Mouse (Mus musculus): ENCODE results near the gene Scrn2. TPM values are rescaled to one million over a fixed set of nuclear protein-coding genes. Genes with fewer than 3 reads are reported as not detected.

Gene Scrn2
- polyA plus RNA-seq, 1 experiment from 2014 or later, result 16.7 TPM

- H3K4me3 ChIP-seq (ENCODE audit: low read depth, low read length), result peak overlapping the region; percentile 79
- no peaks in the 10 kb centered on the region for H3K36me3 ChIP-seq (ENCODE audit: control insufficient read depth, insufficient read depth, low read length)
- peaks cover 8% of the 10 kb centered on the region; the same call in 1 of the 2 replicates for H3K4me1 ChIP-seq (ENCODE audit: control insufficient read depth, insufficient read depth, low read length)
- H3K4me2 ChIP-seq (ENCODE audit: low read length), result peak overlapping the region; percentile 83
- peak overlapping the region; percentile 85 for H3K9ac ChIP-seq (ENCODE audit: low read depth, low read length)
- H3K27ac ChIP-seq (ENCODE audit: low read length), result 0 out of 2 replicates have a peak overlapping the region, but pooled peaks have one; percentile 82
- H3K27me3 ChIP-seq (ENCODE audit: control insufficient read depth, insufficient read depth, low read depth, low read length), result no peaks in the 10 kb centered on the region; the same call in 1 of the 2 replicates
- ATAC-seq, result no peak
- WGBS, result 18% methylated on average over 15 of the region's 15 CpGs
- no peaks in the 10 kb centered on the region for H3K9me3 ChIP-seq (replicated peaks; ENCODE audit: control insufficient read depth, low read length, poor library complexity, severe bottlenecking)
Observed at GRCm38 (mm10) chr11:97030426-97030825, 688 bp downstream of the Scrn2 start.

GRCm38 (mm10) chr11:97031977-97032376, 2.2 kb downstream of the Scrn2 start:
- Histone ChIP-seq H3K9me3 (replicated peaks; ENCODE audit: control insufficient read depth, low read length, poor library complexity, severe bottlenecking) (no peaks in the 10 kb centered on the region), H3K9ac (ENCODE audit: low read depth, low read length) (no peak overlapping the region), H3K27me3 (ENCODE audit: control insufficient read depth, insufficient read depth, low read depth, low read length) (no peaks in the 10 kb centered on the region), H3K4me3 (ENCODE audit: low read depth, low read length) (no peak overlapping the region), H3K4me1 (ENCODE audit: control insufficient read depth, insufficient read depth, low read length) (peaks cover 5% of the 10 kb centered on the region; the same call in 1 of the 2 replicates), H3K27ac (ENCODE audit: low read length) (no peak overlapping the region), H3K4me2 (ENCODE audit: low read length) (no peak overlapping the region), H3K36me3 (ENCODE audit: control insufficient read depth, insufficient read depth, low read length) (no peaks in the 10 kb centered on the region)
- ATAC-seq, result no peak
- WGBS, result 84% methylated on average over 12 of the region's 12 CpGs

- Histone ChIP-seq H3K36me3 (ENCODE audit: control insufficient read depth, insufficient read depth, low read length) (no peaks in the 10 kb centered on the region), H3K27ac (ENCODE audit: low read length) (no peak overlapping the region), H3K9ac (ENCODE audit: low read depth, low read length) (no peak overlapping the region), H3K27me3 (ENCODE audit: control insufficient read depth, insufficient read depth, low read depth, low read length) (no peaks in the 10 kb centered on the region), H3K4me2 (ENCODE audit: low read length) (no peak overlapping the region), H3K9me3 (replicated peaks; ENCODE audit: control insufficient read depth, low read length, poor library complexity, severe bottlenecking) (no peaks in the 10 kb centered on the region), H3K4me1 (ENCODE audit: control insufficient read depth, insufficient read depth, low read length) (peaks cover 5% of the 10 kb centered on the region; the same call in 1 of the 2 replicates), H3K4me3 (ENCODE audit: low read depth, low read length) (no peak overlapping the region)
- ATAC-seq, result no peak
- WGBS, result 94% methylated on average over 4 of the region's 4 CpGs
Observed at GRCm38 (mm10) chr11:97032499-97032898, 2.8 kb downstream of the Scrn2 start.

- Histone ChIP-seq H3K4me2 (ENCODE audit: low read length) (no peak overlapping the region), H3K27ac (ENCODE audit: low read length) (no peak overlapping the region), H3K36me3 (ENCODE audit: control insufficient read depth, insufficient read depth, low read length) (no peaks in the 10 kb centered on the region), H3K27me3 (ENCODE audit: control insufficient read depth, insufficient read depth, low read depth, low read length) (no peaks in the 10 kb centered on the region), H3K9me3 (replicated peaks; ENCODE audit: control insufficient read depth, low read length, poor library complexity, severe bottlenecking) (no peaks in the 10 kb centered on the region), H3K4me3 (ENCODE audit: low read depth, low read length) (no peak overlapping the region), H3K4me1 (ENCODE audit: control insufficient read depth, insufficient read depth, low read length) (peaks cover 5% of the 10 kb centered on the region; the same call in 1 of the 2 replicates), H3K9ac (ENCODE audit: low read depth, low read length) (no peak overlapping the region)
- 90% methylated on average over 4 of the region's 4 CpGs for WGBS
- ATAC-seq, result no peak
Observed at GRCm38 (mm10) chr11:97033781-97034180, 4.0 kb downstream of the Scrn2 start.

- no peak overlapping the region for H3K27ac ChIP-seq (ENCODE audit: low read length)
- no peak overlapping the region for H3K4me3 ChIP-seq (ENCODE audit: low read depth, low read length)
- no peaks in the 10 kb centered on the region for H3K27me3 ChIP-seq (ENCODE audit: control insufficient read depth, insufficient read depth, low read depth, low read length)
- H3K4me2 ChIP-seq (ENCODE audit: low read length), result no peak overlapping the region
- H3K9me3 ChIP-seq (replicated peaks; ENCODE audit: control insufficient read depth, low read length, poor library complexity, severe bottlenecking), result no peaks in the 10 kb centered on the region
- no peaks in the 10 kb centered on the region for H3K36me3 ChIP-seq (ENCODE audit: control insufficient read depth, insufficient read depth, low read length)
- ATAC-seq, result no peak
- no peak overlapping the region for H3K9ac ChIP-seq (ENCODE audit: low read depth, low read length)
- peaks cover 7% of the 10 kb centered on the region for H3K4me1 ChIP-seq (ENCODE audit: control insufficient read depth, insufficient read depth, low read length)
- WGBS, result 91% methylated on average over 5 of the region's 5 CpGs
Observed at GRCm38 (mm10) chr11:97036141-97036540, 6.4 kb downstream of the Scrn2 start.

- WGBS, result 66% methylated on average over 7 of the region's 7 CpGs
- no peak overlapping the region for H3K9ac ChIP-seq (ENCODE audit: low read depth, low read length)
- H3K36me3 ChIP-seq (ENCODE audit: control insufficient read depth, insufficient read depth, low read length), result no peaks in the 10 kb centered on the region
- peaks cover 17% of the 10 kb centered on the region for H3K4me1 ChIP-seq (ENCODE audit: control insufficient read depth, insufficient read depth, low read length)
- no peak for ATAC-seq
- no peak overlapping the region for H3K4me3 ChIP-seq (ENCODE audit: low read depth, low read length)
- H3K4me2 ChIP-seq (ENCODE audit: low read length), result no peak overlapping the region
- H3K9me3 ChIP-seq (replicated peaks; ENCODE audit: control insufficient read depth, low read length, poor library complexity, severe bottlenecking), result no peaks in the 10 kb centered on the region
- no peaks in the 10 kb centered on the region for H3K27me3 ChIP-seq (ENCODE audit: control insufficient read depth, insufficient read depth, low read depth, low read length)
- H3K27ac ChIP-seq (ENCODE audit: low read length), result no peak overlapping the region
Observed at GRCm38 (mm10) chr11:97038881-97039280, 9.1 kb downstream of the Scrn2 start.

- H3K9me3 ChIP-seq (replicated peaks; ENCODE audit: control insufficient read depth, low read length, poor library complexity, severe bottlenecking), result no peaks in the 10 kb centered on the region
- 52% methylated on average over 12 of the region's 12 CpGs for WGBS
- H3K4me2 ChIP-seq (ENCODE audit: low read length), result peak overlapping the region; percentile 83
- H3K4me1 ChIP-seq (ENCODE audit: control insufficient read depth, insufficient read depth, low read length), result peaks cover 17% of the 10 kb centered on the region
- ATAC-seq, result no peak
- no peaks in the 10 kb centered on the region for H3K36me3 ChIP-seq (ENCODE audit: control insufficient read depth, insufficient read depth, low read length)
- H3K4me3 ChIP-seq (ENCODE audit: low read depth, low read length), result peak overlapping the region; percentile 65
- H3K27ac ChIP-seq (ENCODE audit: low read length), result no peak overlapping the region; the same call in 1 of the 2 replicates
- H3K9ac ChIP-seq (ENCODE audit: low read depth, low read length), result peak overlapping the region; percentile 66
- H3K27me3 ChIP-seq (ENCODE audit: control insufficient read depth, insufficient read depth, low read depth, low read length), result no peaks in the 10 kb centered on the region
Observed at GRCm38 (mm10) chr11:97040301-97041021, 10.7 kb downstream of the Scrn2 start.

GRCm38 (mm10) chr11:97041022-97041899, 11.5 kb downstream of the Scrn2 start, which contains the start of the genes Lrrc46 and Mrpl10:
TSS of gene Lrrc46 (minus strand) at chr11:97041407.
TSS of gene Mrpl10 (plus strand) at chr11:97041560.
- Histone ChIP-seq H3K4me1 (ENCODE audit: control insufficient read depth, insufficient read depth, low read length) (peaks cover 17% of the 10 kb centered on the region), H3K27me3 (ENCODE audit: control insufficient read depth, insufficient read depth, low read depth, low read length) (no peaks in the 10 kb centered on the region), H3K9ac (ENCODE audit: low read depth, low read length) (peak within 1 kb of the TSS; percentile 80), H3K9me3 (replicated peaks; ENCODE audit: control insufficient read depth, low read length, poor library complexity, severe bottlenecking) (no peaks in the 10 kb centered on the region), H3K27ac (ENCODE audit: low read length) (peak within 1 kb of the TSS; percentile 79), H3K4me2 (ENCODE audit: low read length) (peak within 1 kb of the TSS; percentile 83), H3K36me3 (ENCODE audit: control insufficient read depth, insufficient read depth, low read length) (no peaks in the 10 kb centered on the region), H3K4me3 (ENCODE audit: low read depth, low read length) (peak within 1 kb of the TSS; percentile 65)
- WGBS, result under 1% methylated on average over 42 of the region's 48 CpGs
- ATAC-seq, result peak; percentile 93
